Mouse (Mus musculus) bone marrow macrophage, adult 2 months (primary cell): Measurements from ENCODE around the gene Rab4a. TPM values are rescaled to one million over a fixed set of nuclear protein-coding genes. Genes with fewer than 3 reads are reported as not detected.

Source experiments
- H3K27ac ChIP-seq: 2 replicates; pipeline ENCODE4 v1.5.1; 2012; ENCODE audit warnings: low read depth, low read length; ENCODE audit not compliant: insufficient read depth
- H3K4me1 ChIP-seq: 2 replicates; pipeline ENCODE4 v1.6.1; 2012; ENCODE audit warnings: low read length; ENCODE audit not compliant: control insufficient read depth, insufficient read depth
- H3K4me3 ChIP-seq: 2 replicates; pipeline ENCODE4 v1.5.1; 2012; ENCODE audit warnings: mild to moderate bottlenecking, low read length, moderate library complexity; ENCODE audit not compliant: insufficient read depth
- CTCF ChIP-seq: IDR thresholded peaks from 2 replicates; pipeline ENCODE4 v1.5.1; 2012; ENCODE audit warnings: low read depth, mild to moderate bottlenecking, low read length, moderate library complexity
- POLR2A ChIP-seq: IDR thresholded peaks from 2 replicates; pipeline ENCODE4 v1.6.1; 2012; ENCODE audit warnings: mild to moderate bottlenecking, low read depth, low read length, borderline replicate concordance
- polyA plus RNA-seq: library from polyadenylated mRNA; stranded (reverse); fragments of >200 nt; gene quantifications from 2 replicates; pipeline ENCODE4 v1.2.4, GENCODE M21; 2012; ENCODE audit not compliant: missing spikeins, insufficient read depth, insufficient read length

Rab4a gene
- polyA plus RNA-seq, 1 experiment: 1.2 TPM

DNA sequence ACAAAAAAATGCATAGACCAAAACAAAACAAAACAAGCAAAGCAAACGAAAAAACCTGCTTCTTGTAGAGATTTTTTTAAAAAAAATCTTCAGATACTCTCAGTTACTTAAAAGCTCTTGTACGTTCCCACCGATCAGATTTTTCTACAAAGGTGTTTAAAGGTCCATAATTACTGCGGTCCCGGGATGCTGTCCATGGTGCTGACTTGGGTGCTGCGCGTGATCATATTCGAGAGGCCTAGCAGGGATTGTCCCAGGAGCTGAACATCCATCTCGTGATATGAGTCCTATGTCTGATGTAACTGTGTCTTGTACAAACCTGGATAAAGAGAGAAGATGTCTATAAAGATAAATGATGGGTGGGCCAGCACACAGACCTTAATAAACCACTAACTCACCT is 32.7 kb downstream of the Rab4a start:
- no peak overlapping the region for H3K4me3 ChIP-seq
- H3K27ac ChIP-seq: no peak overlapping the region
- no peaks in the 10 kb centered on the region for H3K4me1 ChIP-seq
- TF ChIP-seq POLR2A (no peak), CTCF (no peak)

DNA sequence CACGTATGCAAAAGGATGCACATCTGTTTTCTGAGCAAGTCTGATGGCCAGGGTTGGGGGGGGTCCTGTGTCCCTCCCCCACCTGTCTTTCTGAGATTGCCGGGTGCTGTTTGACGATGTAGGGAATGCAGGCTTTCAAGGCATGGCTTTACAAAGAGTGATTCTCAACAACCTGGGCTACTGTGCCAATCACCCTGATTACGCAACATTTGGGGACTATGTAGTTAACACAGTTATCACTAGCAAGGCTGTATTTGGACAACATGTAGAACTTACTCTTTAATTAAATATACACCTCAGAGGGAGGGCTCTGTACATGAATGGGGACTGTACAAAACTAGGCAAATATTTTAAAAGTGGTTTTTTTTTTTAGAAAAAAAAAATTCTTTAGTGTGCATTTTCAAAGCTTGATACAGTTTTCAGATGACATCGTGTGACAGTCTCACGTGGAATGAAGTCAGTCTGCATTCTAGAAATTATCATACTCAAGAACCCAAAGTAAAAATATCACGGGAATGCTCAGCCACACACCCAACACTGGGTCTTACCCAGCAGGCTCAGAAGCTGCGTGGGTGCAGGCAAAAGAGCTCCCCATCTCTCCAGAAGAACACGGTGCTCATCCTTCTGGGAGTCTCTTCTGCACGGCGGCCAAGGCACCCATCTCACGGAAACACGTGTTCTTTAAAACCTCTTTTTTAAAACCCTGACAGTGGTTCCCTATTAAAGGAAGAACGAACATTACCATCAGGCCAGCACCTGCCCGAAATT is 35.0 kb downstream of the Rab4a start:
- Histone ChIP-seq H3K4me1 (no peaks in the 10 kb centered on the region), H3K4me3 (no peak overlapping the region)

DNA sequence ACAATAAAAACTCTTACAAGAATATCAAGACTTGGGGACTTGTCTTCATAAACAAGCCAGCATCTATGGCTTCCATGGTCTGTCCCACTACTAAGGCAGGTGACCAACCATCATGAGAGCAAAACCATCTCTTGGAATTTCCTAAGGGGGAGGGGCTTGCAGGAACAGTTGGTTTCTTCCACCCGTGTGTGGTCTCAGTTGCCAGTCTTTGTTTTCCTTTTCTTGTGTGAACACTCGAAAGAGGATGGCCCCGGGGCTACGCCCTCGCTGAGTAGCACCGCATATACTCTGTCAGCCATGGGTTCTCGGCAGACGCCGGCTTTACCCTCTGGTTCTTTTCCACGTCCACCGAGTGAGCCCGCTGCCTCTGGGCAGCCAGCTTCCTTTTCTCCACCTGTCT is 36.3 kb downstream of the Rab4a start:
- Histone ChIP-seq H3K4me1 (0 out of 2 replicates have a peak, but pooled peaks cover 2% of the 10 kb centered on the region), H3K4me3 (no peak overlapping the region), H3K27ac (no peak overlapping the region)
- TF ChIP-seq CTCF (no peak), POLR2A (no peak)

More for the DNA sequence above, 35.0 kb downstream of the Rab4a start:
- no peak overlapping the region for H3K27ac ChIP-seq
- no peak for TF ChIP-seq CTCF
- no peak for TF ChIP-seq POLR2A

DNA sequence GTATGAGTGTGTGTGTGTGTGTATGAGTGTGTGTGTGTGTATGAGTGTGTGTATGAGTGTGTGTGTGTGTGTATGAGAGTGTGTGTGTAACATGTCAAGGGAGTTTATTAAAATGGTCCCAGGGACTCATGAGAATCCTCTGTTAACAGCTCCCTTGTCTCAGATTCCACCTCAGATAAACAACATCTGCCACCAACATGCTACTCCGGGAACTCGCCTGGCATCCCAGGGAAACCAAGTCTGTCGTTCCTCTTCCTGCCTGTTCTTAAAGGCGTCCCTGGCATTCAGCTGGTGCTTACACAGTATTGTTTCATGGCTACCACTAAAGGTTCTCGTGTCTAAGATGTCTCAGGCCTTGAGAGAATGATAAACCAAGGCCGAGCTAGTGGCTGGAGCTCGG is 38.6 kb downstream of the Rab4a start:
- H3K4me3 ChIP-seq: no peak overlapping the region
- peaks cover 6% of the 10 kb centered on the region; the same call in 1 of the 2 replicates for H3K4me1 ChIP-seq
- no peak overlapping the region for H3K27ac ChIP-seq
- TF ChIP-seq POLR2A (no peak), CTCF (no peak)

DNA sequence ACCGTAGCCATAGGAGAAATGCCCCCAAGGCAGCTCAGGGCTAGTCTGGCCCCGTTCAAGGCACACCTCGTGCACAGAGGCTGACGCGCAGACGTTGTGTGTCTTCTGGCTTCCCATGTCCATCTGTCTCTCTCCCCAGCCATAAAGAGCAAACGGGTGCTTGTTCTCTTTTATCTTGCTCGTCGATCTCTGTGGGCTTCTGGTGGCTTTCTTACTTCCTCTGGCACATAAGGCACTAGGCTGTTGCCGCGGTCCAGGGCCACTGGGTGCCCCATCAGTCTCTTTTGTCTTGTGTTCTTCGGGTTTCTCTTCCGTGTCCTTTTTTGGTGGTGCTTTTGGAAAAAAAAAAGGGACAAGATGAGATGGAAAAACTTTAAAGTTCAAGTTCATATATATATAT is 39.3 kb downstream of the Rab4a start:
- TF ChIP-seq CTCF: no peak
- no peak for TF ChIP-seq POLR2A
- H3K4me3 ChIP-seq: no peak overlapping the region
- peaks cover 6% of the 10 kb centered on the region; the same call in 1 of the 2 replicates for H3K4me1 ChIP-seq
- no peak overlapping the region for H3K27ac ChIP-seq

DNA sequence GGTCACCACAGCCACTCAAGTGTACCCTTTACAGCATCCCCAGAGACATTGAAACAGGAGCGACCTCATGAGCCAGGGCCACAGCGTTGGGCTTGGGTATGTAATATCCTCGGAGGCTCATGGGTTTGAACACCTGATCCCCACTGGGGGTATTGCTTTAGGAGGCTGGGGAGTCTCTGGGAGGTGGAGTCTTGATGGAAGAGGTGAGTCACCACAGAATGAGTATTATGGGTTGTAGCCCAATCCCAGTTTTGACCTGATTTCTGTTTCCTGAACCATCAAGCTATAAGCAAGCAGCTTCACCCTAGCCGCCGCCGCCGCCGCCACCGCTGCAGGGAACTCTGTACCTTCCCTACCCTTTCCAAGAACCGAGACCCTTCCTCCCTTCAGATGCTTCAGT is 40.2 kb downstream of the Rab4a start:
- H3K4me1 ChIP-seq: peaks cover 6% of the 10 kb centered on the region; the same call in 1 of the 2 replicates
- TF ChIP-seq CTCF (no peak), POLR2A (no peak)
- H3K27ac ChIP-seq: no peak overlapping the region
- no peak overlapping the region for H3K4me3 ChIP-seq

DNA sequence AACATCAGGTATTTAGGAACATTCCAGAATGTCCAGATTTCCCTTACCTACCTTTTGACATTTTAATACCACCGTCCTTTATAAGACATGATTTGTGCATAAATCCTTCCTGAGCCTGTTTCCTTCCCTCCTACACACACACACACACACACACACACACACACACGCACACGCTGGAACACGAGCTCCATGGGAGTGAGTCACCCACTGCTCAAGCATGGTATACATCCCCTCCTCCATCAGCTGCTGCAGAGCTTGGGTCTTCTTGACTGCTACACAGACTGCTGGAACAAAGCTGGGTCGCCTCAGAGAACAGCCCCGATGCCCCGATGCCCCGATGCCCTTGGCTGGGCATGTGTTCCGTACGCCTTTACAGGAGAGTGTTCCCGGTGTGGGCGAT is 40.7 kb downstream of the Rab4a start:
- H3K4me1 ChIP-seq: peaks cover 6% of the 10 kb centered on the region; the same call in 1 of the 2 replicates
- no peak overlapping the region for H3K27ac ChIP-seq
- H3K4me3 ChIP-seq: no peak overlapping the region
- TF ChIP-seq POLR2A (no peak), CTCF (no peak)

DNA sequence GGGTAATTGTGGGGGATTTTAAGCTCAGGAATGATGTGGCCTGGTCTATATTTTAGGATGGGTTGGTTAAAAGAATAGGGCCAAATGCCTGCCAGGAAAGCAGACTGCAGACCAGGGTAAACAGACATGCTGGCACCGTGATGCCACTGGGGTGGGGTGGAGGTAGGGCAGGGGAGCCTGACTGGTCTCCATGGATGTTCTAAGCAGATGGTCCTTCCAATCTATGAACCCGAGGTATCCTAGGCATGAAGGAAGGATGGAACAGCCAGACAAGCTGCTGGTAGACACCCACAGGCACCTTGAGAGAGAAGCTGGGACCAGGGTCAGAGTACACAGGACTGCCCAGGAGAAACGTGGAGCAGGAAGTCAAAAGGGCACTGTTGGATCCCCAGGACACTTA is 41.8 kb downstream of the Rab4a start:
- no peak overlapping the region for H3K27ac ChIP-seq
- TF ChIP-seq POLR2A (no peak), CTCF (no peak)
- H3K4me3 ChIP-seq: no peak overlapping the region
- H3K4me1 ChIP-seq: peaks cover 6% of the 10 kb centered on the region; the same call in 1 of the 2 replicates

DNA sequence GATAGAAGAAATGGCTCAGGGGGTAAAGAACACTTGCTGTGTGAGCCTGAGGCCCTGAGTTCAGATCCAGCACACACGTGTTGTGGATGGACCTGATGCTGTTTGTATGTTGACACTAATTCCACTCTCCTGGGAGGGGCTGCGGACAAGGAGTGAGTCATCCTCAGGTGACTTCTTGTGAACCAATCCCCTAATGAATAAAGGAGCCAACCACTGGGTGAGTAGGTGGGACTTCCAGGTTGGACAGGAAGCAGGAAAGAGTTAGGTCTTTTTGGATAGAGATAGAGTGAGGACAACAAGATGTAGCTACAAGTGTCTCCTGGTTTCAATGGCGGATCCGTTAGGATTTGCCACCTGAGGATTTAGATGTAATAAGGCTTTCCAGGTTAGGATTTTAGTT is 43.6 kb downstream of the Rab4a start:
- no peak overlapping the region for H3K4me3 ChIP-seq
- TF ChIP-seq CTCF (no peak), POLR2A (no peak)
- no peak overlapping the region for H3K27ac ChIP-seq
- H3K4me1 ChIP-seq: peaks cover 6% of the 10 kb centered on the region; the same call in 1 of the 2 replicates

DNA sequence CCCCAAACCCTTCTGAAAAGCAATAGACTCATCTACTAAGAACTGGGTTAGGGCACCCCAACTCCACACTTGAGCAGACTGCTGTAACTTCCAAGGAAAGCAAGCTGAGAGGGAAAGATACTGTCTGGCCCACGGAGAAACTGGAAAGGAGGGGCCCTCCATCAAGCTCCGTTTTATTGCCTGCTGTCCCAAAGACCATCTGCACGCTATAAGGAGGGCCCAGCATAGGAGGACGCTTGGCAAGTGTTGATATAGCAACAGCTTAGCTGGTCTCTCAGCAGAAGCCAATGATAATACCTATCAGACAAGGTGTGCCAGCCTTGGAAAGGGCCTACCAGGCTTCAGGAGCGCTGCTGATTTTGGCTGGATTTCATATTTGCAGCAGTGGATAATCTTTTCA is 45.8 kb downstream of the Rab4a start:
- TF ChIP-seq CTCF (no peak), POLR2A (no peak)
- H3K4me1 ChIP-seq: peaks cover 6% of the 10 kb centered on the region
- H3K27ac ChIP-seq: no peak overlapping the region
- no peak overlapping the region for H3K4me3 ChIP-seq

DNA sequence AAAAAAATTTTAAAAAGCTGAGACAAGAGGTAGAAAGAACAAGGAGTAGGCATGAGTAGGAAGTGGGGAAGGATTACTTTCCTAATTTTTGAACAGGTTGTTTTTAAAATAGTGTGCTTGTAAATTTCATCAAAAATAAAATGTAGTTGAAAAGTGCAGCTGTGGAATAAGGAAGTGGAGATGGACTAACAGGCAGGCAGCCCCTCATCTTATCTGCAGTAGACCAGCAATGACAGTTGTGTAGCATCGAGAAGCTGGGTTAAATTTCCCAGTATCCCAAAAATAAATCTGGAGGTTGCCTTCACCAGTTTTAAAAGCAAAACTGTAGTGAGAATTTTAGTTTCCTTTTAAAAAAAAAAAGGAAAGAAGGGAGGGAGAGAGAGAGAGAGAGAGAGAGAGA is 48.5 kb downstream of the Rab4a start:
- Histone ChIP-seq H3K27ac (no peak overlapping the region), H3K4me3 (no peak overlapping the region), H3K4me1 (peaks cover 10% of the 10 kb centered on the region)
- TF ChIP-seq CTCF (no peak), POLR2A (no peak)
